Mouse (Mus musculus) C2C12 (cell line): ENCODE data around the gene Pold1. TPM values are rescaled to one million over a fixed set of nuclear protein-coding genes. Genes with fewer than 3 reads are reported as not detected.

Experiments
- H3K27me3 ChIP-seq: one replicate; pipeline ENCODE4 v1.6.1; 2011; ENCODE audit not compliant: control insufficient read depth, insufficient read depth, insufficient read length
- H3K36me3 ChIP-seq: one replicate; pipeline ENCODE4 v1.6.1; 2011; ENCODE audit not compliant: control insufficient read depth, insufficient read depth
- H3K4me3 ChIP-seq: one replicate; pipeline ENCODE4 v1.5.1; 2011; ENCODE audit warnings: mild to moderate bottlenecking, control low read depth; ENCODE audit not compliant: poor library complexity, insufficient read depth, severe bottlenecking
- H3K79me2 ChIP-seq: one replicate; pipeline ENCODE4 v1.6.1; 2011; ENCODE audit not compliant: control insufficient read depth, insufficient read depth
- H3K79me3 ChIP-seq: one replicate; pipeline ENCODE4 v1.6.1; 2011; ENCODE audit warnings: low read depth, control low read depth
- H3ac ChIP-seq: one replicate; pipeline ENCODE3; 2011; ENCODE audit warnings: low read depth; ENCODE audit not compliant: control insufficient read depth, insufficient read length
- CEBPB ChIP-seq: IDR thresholded peaks from one replicate; pipeline ENCODE4 v1.6.1; 2011; ENCODE audit warnings: low read depth, mild to moderate bottlenecking, control low read depth, moderate library complexity
- CTCF ChIP-seq: IDR thresholded peaks from one replicate; pipeline ENCODE4 v1.5.1; 2011; ENCODE audit not compliant: control insufficient read depth, insufficient read depth, insufficient read length
- FOSL1 ChIP-seq: IDR thresholded peaks from one replicate; pipeline ENCODE4 v1.8.0; 2011; ENCODE audit warnings: mild to moderate bottlenecking, low read length; ENCODE audit not compliant: poor library complexity, insufficient read depth, severe bottlenecking
- MAX ChIP-seq: IDR thresholded peaks from one replicate; pipeline ENCODE4 v1.6.1; 2011; ENCODE audit warnings: mild to moderate bottlenecking, control low read depth
- MYOD1 ChIP-seq: IDR thresholded peaks from one replicate; pipeline ENCODE4 v1.6.1; 2011; ENCODE audit warnings: low read depth; ENCODE audit not compliant: control insufficient read depth, insufficient read length
- MYOG ChIP-seq: IDR thresholded peaks from one replicate; pipeline ENCODE4 v1.6.1; 2011; ENCODE audit not compliant: control insufficient read depth, insufficient read length; ENCODE audit errors: extremely low read depth
- USF1 ChIP-seq: IDR thresholded peaks from one replicate; pipeline ENCODE4 v1.6.1; 2011; ENCODE audit warnings: low read depth, mild to moderate bottlenecking, control low read depth, moderate library complexity
- polyA plus RNA-seq: library from polyadenylated mRNA; unstranded; fragments of >200 nt; fragmentation: generic; extraction: Trizol; gene quantifications from one replicate; pipeline ENCODE4 v1.2.1, GENCODE M21; 2012; ENCODE audit warnings: missing spikeins

The Pold1 gene
- polyA plus RNA-seq, 1 experiment: 66.1 TPM

DNA sequence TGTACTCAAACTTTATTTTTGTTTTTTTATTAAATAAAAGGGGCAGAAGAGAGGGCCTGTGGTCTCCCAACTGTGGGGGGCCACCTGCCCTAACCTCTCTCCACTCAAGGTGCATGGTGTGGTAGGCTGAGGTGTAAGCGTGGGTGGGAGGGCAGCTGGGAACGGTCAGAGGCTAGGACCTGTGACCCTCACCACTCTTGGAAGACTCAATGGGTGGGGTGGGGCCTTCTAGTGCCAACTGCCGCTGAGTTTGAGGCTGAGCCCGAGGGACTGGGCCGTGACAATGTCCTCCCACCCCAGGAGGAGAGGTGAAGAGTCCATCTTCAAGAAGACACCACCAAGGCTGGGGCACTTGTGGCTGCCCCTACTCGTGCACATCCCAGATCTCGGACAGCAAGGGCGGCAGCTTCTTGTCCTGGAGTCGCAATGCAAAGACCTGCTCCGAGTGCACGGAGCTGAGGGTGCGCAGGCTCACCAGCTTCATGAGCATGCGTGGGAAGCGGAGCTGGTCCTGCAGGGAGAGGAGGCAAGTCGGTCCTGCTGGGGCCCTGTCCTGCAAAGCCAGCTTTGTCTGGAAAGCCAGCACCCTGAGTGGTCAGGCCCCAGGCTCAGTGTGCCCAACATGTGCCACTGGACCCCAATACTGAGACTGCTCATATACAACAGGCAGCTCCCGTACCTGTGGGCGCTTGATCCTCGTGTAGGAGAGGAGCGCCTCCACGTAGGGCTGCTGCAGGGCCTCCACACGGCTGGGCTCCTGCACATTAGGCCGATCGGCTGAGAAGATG lies 1.2 kb upstream of the Pold1 start:
- H3K79me2 ChIP-seq: peaks cover 24% of the 10 kb centered on the region
- H3K36me3 ChIP-seq: peaks cover 9% of the 10 kb centered on the region
- H3K79me3 ChIP-seq: peaks cover 23% of the 10 kb centered on the region
- TF ChIP-seq MYOD1: no peak
- no peak for TF ChIP-seq FOSL1
- TF ChIP-seq CEBPB: no peak
- no peak for TF ChIP-seq CTCF
- TF ChIP-seq MAX: no peak
- TF ChIP-seq USF1: no peak
- no peak for TF ChIP-seq MYOG
- no peak overlapping the region for H3ac ChIP-seq
- H3K4me3 ChIP-seq: no peak overlapping the region
- no peaks in the 10 kb centered on the region for H3K27me3 ChIP-seq

- TF ChIP-seq MYOG: no peak
- TF ChIP-seq USF1: no peak
- TF ChIP-seq CEBPB: no peak
- no peak for TF ChIP-seq FOSL1
- no peak for TF ChIP-seq MAX
- no peak for TF ChIP-seq MYOD1
- TF ChIP-seq CTCF: no peak
- Histone ChIP-seq H3ac (peak overlapping the region; percentile 72), H3K4me3 (peak overlapping the region; percentile 60), H3K27me3 (no peaks in the 10 kb centered on the region), H3K79me2 (peaks cover 24% of the 10 kb centered on the region), H3K79me3 (peaks cover 23% of the 10 kb centered on the region), H3K36me3 (peaks cover 9% of the 10 kb centered on the region)
Observed at GRCm38 (mm10) chr7:44547725-44548124, 924 bp downstream of the Pold1 start.

GRCm38 (mm10) chr7:44547041-44547440 lies 1.6 kb downstream of the Pold1 start:
- H3K36me3 ChIP-seq: peaks cover 9% of the 10 kb centered on the region
- no peak overlapping the region for H3K4me3 ChIP-seq
- peaks cover 23% of the 10 kb centered on the region for H3K79me3 ChIP-seq
- H3ac ChIP-seq: no peak overlapping the region
- TF ChIP-seq CTCF (no peak), CEBPB (no peak), MAX (no peak), MYOD1 (no peak), USF1 (no peak), MYOG (no peak), FOSL1 (no peak)
- no peaks in the 10 kb centered on the region for H3K27me3 ChIP-seq
- H3K79me2 ChIP-seq: peaks cover 24% of the 10 kb centered on the region

DNA sequence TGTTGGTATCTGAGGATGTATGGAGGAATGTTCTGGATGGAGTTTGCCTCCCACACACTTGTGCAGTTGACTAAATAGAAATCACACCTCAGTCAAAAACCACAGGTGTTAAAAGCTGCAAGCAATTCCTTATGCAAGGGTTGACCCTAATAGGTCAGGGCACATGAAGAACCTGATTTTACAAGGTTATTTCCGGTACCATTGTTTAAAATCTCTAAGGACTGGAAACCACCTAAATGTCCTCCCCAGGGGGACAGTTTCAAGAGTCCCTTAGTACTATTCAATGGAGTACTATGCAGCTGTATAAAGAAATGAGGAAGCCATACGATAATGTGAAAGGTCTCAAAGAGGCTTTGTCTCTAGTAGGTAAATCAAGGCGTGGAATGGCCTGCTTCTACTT lies 2.4 kb downstream of the Pold1 start:
- no peak overlapping the region for H3K4me3 ChIP-seq
- H3K79me2 ChIP-seq: peaks cover 24% of the 10 kb centered on the region
- no peaks in the 10 kb centered on the region for H3K27me3 ChIP-seq
- TF ChIP-seq CTCF: no peak
- no peak for TF ChIP-seq MAX
- TF ChIP-seq USF1: no peak
- no peak for TF ChIP-seq FOSL1
- no peak for TF ChIP-seq MYOG
- no peak for TF ChIP-seq MYOD1
- TF ChIP-seq CEBPB: no peak
- no peak overlapping the region for H3ac ChIP-seq
- peaks cover 23% of the 10 kb centered on the region for H3K79me3 ChIP-seq
- peaks cover 9% of the 10 kb centered on the region for H3K36me3 ChIP-seq

- Histone ChIP-seq H3K36me3 (no peaks in the 10 kb centered on the region), H3ac (no peak overlapping the region), H3K27me3 (no peaks in the 10 kb centered on the region), H3K4me3 (no peak overlapping the region), H3K79me3 (peaks cover 23% of the 10 kb centered on the region), H3K79me2 (peaks cover 22% of the 10 kb centered on the region)
- no peak for TF ChIP-seq MYOG
- TF ChIP-seq MAX: no peak
- no peak for TF ChIP-seq FOSL1
- no peak for TF ChIP-seq CTCF
- no peak for TF ChIP-seq CEBPB
- TF ChIP-seq USF1: no peak
- TF ChIP-seq MYOD1: no peak
Observed at GRCm38 (mm10) chr7:44543071-44543470, 5.6 kb downstream of the Pold1 start.
